Mouse (Mus musculus) heart, adult 2 months (tissue): ENCODE measurements around the gene Aoc3. TPM values are rescaled to one million over a fixed set of nuclear protein-coding genes. Genes with fewer than 3 reads are reported as not detected.

Experiments
- DNase-seq, 2 experiments: peaks; one replicate each; pipeline ENCODE4 v3.0.0; 2021
- H3K27ac ChIP-seq: fragments of 200-600 bp; 2 replicates; pipeline ENCODE4 v1.8.1; 2022
- H3K27me3 ChIP-seq: fragments of 200-500 bp; 2 replicates; pipeline ENCODE4 v1.6.1; 2012; ENCODE audit warnings: mild to moderate bottlenecking, low read length, inconsistent platforms, mixed read lengths; ENCODE audit not compliant: control insufficient read depth, insufficient read depth
- H3K36me3 ChIP-seq: fragments of 200-500 bp; 2 replicates; pipeline ENCODE4 v1.6.1; 2012; ENCODE audit warnings: low read length, inconsistent platforms; ENCODE audit not compliant: control insufficient read depth, insufficient read depth
- H3K4me1 ChIP-seq: fragments of 200-500 bp; 2 replicates; pipeline ENCODE4 v1.6.1; 2011; ENCODE audit warnings: low read length; ENCODE audit not compliant: control insufficient read depth, insufficient read depth
- H3K4me3 ChIP-seq: fragments of 200-600 bp; 2 replicates; pipeline ENCODE4 v1.8.1; 2022
- H3K79me2 ChIP-seq: fragments of 200-500 bp; replicated peaks from 2 replicates; pipeline ENCODE4 v1.6.1; 2012; ENCODE audit warnings: mild to moderate bottlenecking, inconsistent platforms, low read length, moderate library complexity, mixed read lengths; ENCODE audit not compliant: control insufficient read depth, insufficient read depth
- H3K9ac ChIP-seq: fragments of 200-500 bp; 2 replicates; pipeline ENCODE4 v1.6.1; 2012; ENCODE audit warnings: low read depth, mild to moderate bottlenecking, control low read depth, inconsistent platforms, low read length, mixed read lengths
- CTCF ChIP-seq: fragments of 200-600 bp; IDR thresholded peaks from 2 replicates; pipeline ENCODE4 v1.8.1; 2022; ENCODE audit warnings: antibody characterized with exemption, mild to moderate bottlenecking, moderate library complexity
- EP300 ChIP-seq: fragments of 200-500 bp; IDR thresholded peaks from 2 replicates; pipeline ENCODE4 v1.6.1; 2011; ENCODE audit warnings: low read depth, low read length, control low read depth; ENCODE audit not compliant: insufficient read depth
- POLR2A ChIP-seq: fragments of 200-500 bp; IDR thresholded peaks from 2 replicates; pipeline ENCODE4 v1.6.1; 2011; ENCODE audit warnings: mild to moderate bottlenecking, low read depth, low read length, control low read depth; ENCODE audit not compliant: insufficient read depth
- WGBS: fragments of 180-500 bp; shearing (Covaris S2); methylation state at CpG from one replicate; pipeline ENCODE4 v1.1.7; 2018; 5-methylcytosine and 5-hydroxymethylcytosine counted together
- intact Hi-C: fragments of 180-260 bp; cut with DNase I; formaldehyde crosslinking; loops from one replicate; pipeline ENCODE4 v1.15.1; 2025
- polyA plus RNA-seq: library from polyadenylated mRNA; depleted of rRNA; stranded (reverse); fragments of >200 nt; gene quantifications from 2 replicates; pipeline ENCODE4 v1.2.3, GENCODE M21; 2012
- total RNA-seq, 2 experiments: library from RNA; stranded (reverse); gene quantifications; 2 replicates each; pipeline ENCODE4 v1.2.3; 2021

Aoc3 gene
- total and polyA plus RNA-seq, 3 experiments = 11.5 to 21.8 (median 13.3) TPM

GRCm38 (mm10) chr11:101332537-101332936 lies 2.1 kb downstream of the Aoc3 start:
- intact Hi-C loops = no loop called here
- Histone ChIP-seq H3K4me3 (peak overlapping the region; percentile 10; the same call in 1 of the 2 replicates), H3K79me2 (no peaks in the 10 kb centered on the region), H3K27ac (peak overlapping the region; percentile 72), H3K27me3 (no peaks in the 10 kb centered on the region), H3K36me3 (no peaks in the 10 kb centered on the region), H3K9ac (no peak overlapping the region; the same call in 1 of the 2 replicates), H3K4me1 (peaks cover 4% of the 10 kb centered on the region)
- peak; percentile 43 for DNase-seq
- 32% methylated on average over 3 of the region's 3 CpGs for WGBS
- TF ChIP-seq POLR2A (no peak), CTCF (no peak), EP300 (no peak)

GRCm38 (mm10) chr11:101334023-101334422 lies 3.6 kb downstream of the Aoc3 start:
- peak overlapping the region; percentile 27 for H3K4me3 ChIP-seq
- no peaks in the 10 kb centered on the region for H3K27me3 ChIP-seq

GRCm38 (mm10) chr11:101334516-101334915 lies 4.1 kb downstream of the Aoc3 start:
- Histone ChIP-seq H3K36me3 (no peaks in the 10 kb centered on the region), H3K79me2 (no peaks in the 10 kb centered on the region), H3K9ac (peak overlapping the region; percentile 22; the same call in 1 of the 2 replicates), H3K27ac (no peak overlapping the region; the same call in 1 of the 2 replicates), H3K4me3 (no peak overlapping the region), H3K4me1 (peaks cover 2% of the 10 kb centered on the region; the same call in 1 of the 2 replicates), H3K27me3 (no peaks in the 10 kb centered on the region)
- intact Hi-C loops = no loop called here
- TF ChIP-seq CTCF (no peak), EP300 (no peak), POLR2A (no peak)
- WGBS = 32% methylated on average over 6 of the region's 6 CpGs
- no peak for DNase-seq

More at GRCm38 (mm10) chr11:101334023-101334422, 3.6 kb downstream of the Aoc3 start:
- peak overlapping the region; percentile 21; the same call in 1 of the 2 replicates for H3K9ac ChIP-seq
- intact Hi-C loops = no loop called here
- H3K27ac ChIP-seq = peak overlapping the region; percentile 23; the same call in 1 of the 2 replicates
- no peak for TF ChIP-seq POLR2A
- TF ChIP-seq EP300 = no peak
- no peak for TF ChIP-seq CTCF
- H3K36me3 ChIP-seq = no peaks in the 10 kb centered on the region
- H3K79me2 ChIP-seq = no peaks in the 10 kb centered on the region
- H3K4me1 ChIP-seq = peaks cover 4% of the 10 kb centered on the region
- 62% methylated on average over 10 of the region's 10 CpGs for WGBS
- DNase-seq = no peak

- 79% methylated on average over 9 of the region's 9 CpGs for WGBS
- TF ChIP-seq CTCF = peak; percentile 21; the same call in 1 of the 2 replicates
- TF ChIP-seq EP300 = no peak
- Histone ChIP-seq H3K4me1 (peaks cover 2% of the 10 kb centered on the region; the same call in 1 of the 2 replicates), H3K27me3 (no peaks in the 10 kb centered on the region), H3K27ac (no peak overlapping the region), H3K9ac (no peak overlapping the region), H3K4me3 (no peak overlapping the region), H3K79me2 (no peaks in the 10 kb centered on the region), H3K36me3 (no peaks in the 10 kb centered on the region)
- no peak for DNase-seq
- intact Hi-C loops = no loop called here
Observed at GRCm38 (mm10) chr11:101335685-101336084, 5.3 kb downstream of the Aoc3 start.

GRCm38 (mm10) chr11:101338123-101338760 lies 7.8 kb downstream of the Aoc3 start:
- intact Hi-C loops = no loop called here
- TF ChIP-seq POLR2A = no peak
- no peak for TF ChIP-seq CTCF
- no peak for TF ChIP-seq EP300
- 18% methylated on average over 9 of the region's 9 CpGs for WGBS
- Histone ChIP-seq H3K36me3 (no peaks in the 10 kb centered on the region), H3K4me1 (peaks cover 2% of the 10 kb centered on the region; the same call in 1 of the 2 replicates), H3K9ac (no peak overlapping the region), H3K27ac (no peak overlapping the region), H3K4me3 (no peak overlapping the region), H3K79me2 (no peaks in the 10 kb centered on the region), H3K27me3 (no peaks in the 10 kb centered on the region)
- peak in 1 of 2 experiments; percentile 12 for DNase-seq

- TF ChIP-seq EP300 = no peak
- TF ChIP-seq CTCF = 0 out of 2 replicates have a peak, but pooled peaks have one; percentile 3
- Histone ChIP-seq H3K4me1 (peaks cover 2% of the 10 kb centered on the region), H3K36me3 (no peaks in the 10 kb centered on the region), H3K9ac (no peak overlapping the region), H3K79me2 (no peaks in the 10 kb centered on the region), H3K4me3 (no peak overlapping the region), H3K27me3 (no peaks in the 10 kb centered on the region), H3K27ac (no peak overlapping the region)
- WGBS = 80% methylated on average over 10 of the region's 10 CpGs
- no peak for DNase-seq
- intact Hi-C loops = no loop called here
Observed at GRCm38 (mm10) chr11:101347083-101347775, 16.8 kb downstream of the Aoc3 start.
